Mouse (Mus musculus) neutrophil, adult 65 days (primary cell): ENCODE results near the gene Mthfd2l. TPM values are rescaled to one million over a fixed set of nuclear protein-coding genes. Genes with fewer than 3 reads are reported as not detected.

Source experiments
- total RNA-seq: library from RNA; stranded (reverse); gene quantifications from 2 replicates; pipeline ENCODE4 v1.2.4, GENCODE M21; 2023

Mthfd2l gene
- 1.9 and 4.1 TPM in 2 replicates for total RNA-seq

GRCm38 (mm10) chr5:90930971-90931851, at the start of gene Mthfd2l:
Gene Mthfd2l, plus strand, starts transcription at chr5:90931117.

DNA sequence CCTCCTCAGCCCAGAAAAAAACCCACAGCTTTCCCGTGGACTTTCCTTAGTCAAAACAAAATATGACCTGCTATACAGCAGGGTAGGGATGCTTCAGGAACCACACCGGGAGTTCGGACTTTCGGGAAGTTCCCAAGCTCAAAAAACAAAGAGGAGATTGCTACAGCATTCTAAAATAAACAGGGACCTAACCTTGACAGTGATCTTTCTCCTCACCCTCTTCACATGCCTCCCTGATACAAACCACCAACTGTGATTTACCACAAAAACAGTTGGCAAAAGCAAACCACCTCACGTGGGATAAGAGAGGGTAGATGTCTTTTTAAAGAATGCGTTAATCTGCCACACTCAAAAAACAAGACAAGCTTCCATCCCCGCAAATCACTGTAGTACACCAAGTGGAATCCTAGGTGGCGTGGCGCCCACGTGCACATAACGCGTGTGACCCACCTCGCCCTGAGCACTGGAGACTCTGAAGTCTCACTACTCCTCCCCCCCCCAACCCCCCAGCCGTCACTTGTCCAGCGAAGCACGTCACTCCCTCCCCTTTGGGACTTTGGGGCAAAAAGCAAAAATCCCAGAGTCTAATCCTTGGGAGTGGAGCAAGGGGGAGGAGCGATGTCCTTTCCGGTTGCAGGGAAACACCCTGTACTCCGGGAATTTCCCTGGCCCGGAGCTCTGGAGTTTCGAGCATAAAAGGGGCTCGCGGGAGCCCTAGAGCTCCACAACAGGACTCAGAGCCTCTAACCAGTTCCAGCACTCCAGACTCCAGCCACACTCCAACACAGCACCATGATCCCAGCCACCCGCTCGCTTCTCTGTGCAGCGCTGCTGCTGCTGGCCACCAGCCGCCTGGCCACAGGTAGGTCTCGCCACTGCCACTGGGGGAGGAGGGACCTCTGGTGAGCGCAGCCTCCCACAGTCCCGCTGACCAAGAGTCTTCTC, 40.1 kb upstream of the Mthfd2l start, which contains the start of gene Cxcl1:
Gene Cxcl1, plus strand, starts transcription at position 723 of the 945 bp plus-strand sequence.

DNA sequence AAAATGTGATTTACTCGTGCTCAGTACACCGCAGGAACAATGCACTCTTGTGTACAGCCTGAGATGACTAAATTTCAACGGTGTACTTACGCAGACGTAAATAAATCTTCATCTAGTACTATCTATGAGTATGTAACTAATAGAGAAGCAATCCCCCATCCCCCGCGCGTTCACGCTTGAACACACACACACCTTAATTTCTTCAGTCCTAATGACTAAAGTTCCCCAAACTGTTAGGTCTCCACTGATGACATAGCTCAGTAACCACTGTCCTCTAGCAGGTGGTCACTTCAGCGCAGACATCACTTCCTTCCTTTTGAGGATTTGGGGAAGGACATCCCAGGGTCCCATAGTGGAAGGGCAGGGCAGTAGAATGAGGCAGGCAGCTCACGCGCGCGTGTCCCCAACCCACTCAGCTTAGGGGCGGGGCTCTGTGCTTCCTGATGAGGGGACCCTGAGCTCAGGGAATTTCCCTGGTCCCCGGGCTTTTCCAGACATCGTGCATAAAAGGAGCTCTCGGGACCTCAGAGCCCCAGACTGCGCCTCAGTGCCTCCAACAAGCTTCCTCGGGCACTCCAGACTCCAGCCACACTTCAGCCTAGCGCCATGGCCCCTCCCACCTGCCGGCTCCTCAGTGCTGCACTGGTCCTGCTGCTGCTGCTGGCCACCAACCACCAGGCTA, 27.4 kb upstream of the Mthfd2l start, which contains the start of gene Cxcl2:
Gene Cxcl2, plus strand, starts transcription at position 533 of the 682 bp plus-strand sequence.

DNA sequence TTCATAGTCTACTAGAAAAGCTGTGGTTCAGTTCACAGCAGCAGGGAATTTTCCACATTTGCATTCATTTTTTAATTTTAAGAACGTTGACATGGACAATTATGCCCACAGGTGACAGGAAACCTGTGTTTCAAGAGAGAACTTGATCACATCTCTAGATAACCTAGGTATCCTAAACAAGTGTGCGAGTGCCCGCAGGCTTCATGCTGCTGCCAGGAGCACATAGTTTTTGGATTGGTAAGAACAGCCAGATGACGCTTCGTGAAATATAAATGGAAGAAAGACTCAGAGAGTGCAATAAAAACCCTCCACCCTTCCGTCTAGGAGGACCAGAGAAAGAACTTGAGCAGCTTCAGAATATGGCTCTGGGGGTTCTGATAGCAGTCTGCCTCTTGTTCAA, 96.2 kb downstream of the Mthfd2l start, which contains the start of gene Epgn:
Gene Epgn, plus strand, starts transcription at position 301 of the 400 bp plus-strand sequence.

Other genes with a start within 250 kb of the Mthfd2l start
- gene Cxcl5, start 171.8 kb upstream of the Mthfd2l start, total RNA-seq, result not detected in 2 replicates
- 4.1 and 9.9 TPM in 2 replicates for gene Ppbp, start 162.6 kb upstream of the Mthfd2l start, total RNA-seq
- gene Pf4, start 158.7 kb upstream of the Mthfd2l start, total RNA-seq, result 15.2 and 24.4 TPM in 2 replicates
- 4.6 and 5.9 TPM in 2 replicates for gene Cxcl3, start 145.0 kb upstream of the Mthfd2l start, total RNA-seq
- gene Cxcl15, start 136.6 kb upstream of the Mthfd2l start, total RNA-seq, result not detected in 2 replicates
- gene Cxcl1, start 39.9 kb upstream of the Mthfd2l start, total RNA-seq, result 0.61 TPM in 1 of 2 replicates, not detected in the other
- 697 and 820 TPM in 2 replicates for gene Cxcl2, start 27.2 kb upstream of the Mthfd2l start, total RNA-seq
- not detected in 2 replicates for gene Epgn, start 96.3 kb downstream of the Mthfd2l start, total RNA-seq
- gene Ereg, start 143.5 kb downstream of the Mthfd2l start, total RNA-seq, result not detected in 2 replicates
- gene Areg, start 208.5 kb downstream of the Mthfd2l start, total RNA-seq, result 0.54 TPM in 1 of 2 replicates, not detected in the other